Mouse (Mus musculus): ENCODE measurements around the gene Pnmal2.

The Pnmal2 gene

GRCm38 (mm10) chr7:16982859-16983568 lies 38.5 kb downstream of the Pnmal2 start, which contains the start of gene Gm42372:
Gene Gm42372, plus strand, starts transcription at chr7:16983086.
- peak; percentile 94 for DNase-seq (ENCODE audit: low spot score)

DNA sequence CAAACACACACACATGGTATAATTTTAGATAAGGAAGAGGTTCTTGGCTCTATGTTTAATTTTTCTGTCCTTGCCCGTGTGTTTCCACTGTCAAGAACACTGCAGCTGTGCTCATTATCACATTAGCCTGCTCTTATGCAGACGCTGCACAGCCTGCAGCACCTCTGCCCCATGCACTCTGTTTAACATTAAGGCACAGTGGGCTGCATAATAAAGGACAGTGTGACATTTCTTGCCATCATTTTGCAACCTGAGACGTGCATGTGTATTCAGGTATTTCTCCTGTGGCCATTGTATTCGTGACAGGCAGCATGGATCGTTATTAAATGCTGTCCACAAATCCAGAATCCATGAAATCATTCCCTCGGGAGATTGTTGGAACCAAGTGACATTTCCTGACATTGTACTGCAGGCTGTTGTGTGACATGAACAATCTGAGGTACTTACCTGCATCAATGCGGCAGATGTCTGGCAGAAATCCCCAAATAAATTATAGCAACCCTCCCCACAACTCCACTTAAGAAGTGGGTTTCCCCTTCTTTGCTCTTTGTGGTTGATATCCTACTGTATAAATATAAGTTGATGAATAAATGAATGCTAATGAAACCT lies 43.2 kb downstream of the Pnmal2 start:
- DNase-seq (ENCODE audit: low spot score), result no peak

DNA sequence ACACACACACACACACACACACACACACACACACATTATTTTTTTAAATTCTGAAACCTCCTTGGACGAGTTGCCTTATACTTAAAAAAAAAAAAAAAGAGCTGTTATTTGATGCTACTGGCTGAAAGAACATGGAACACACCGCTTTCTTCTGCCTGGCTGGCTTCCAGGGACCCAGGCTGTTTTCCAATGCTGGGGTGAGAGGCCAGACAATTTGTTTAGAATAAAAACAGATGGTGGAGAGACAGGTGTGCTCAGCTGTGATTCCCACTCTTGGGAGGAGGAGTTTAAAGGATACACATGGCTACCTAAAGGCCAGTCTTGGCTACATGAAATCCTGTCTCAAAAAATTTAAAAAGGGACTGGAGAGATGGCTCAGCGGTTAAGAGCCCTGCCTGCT lies 43.9 kb downstream of the Pnmal2 start:
- no peak for DNase-seq (ENCODE audit: low spot score)

GRCm38 (mm10) chr7:16990006-16990744 lies 45.7 kb downstream of the Pnmal2 start:
- no peak for DNase-seq (ENCODE audit: low spot score)

- peak; percentile 91 for DNase-seq (ENCODE audit: low spot score)
Measured at GRCm38 (mm10) chr7:16991681-16992450, 47.4 kb downstream of the Pnmal2 start.

DNA sequence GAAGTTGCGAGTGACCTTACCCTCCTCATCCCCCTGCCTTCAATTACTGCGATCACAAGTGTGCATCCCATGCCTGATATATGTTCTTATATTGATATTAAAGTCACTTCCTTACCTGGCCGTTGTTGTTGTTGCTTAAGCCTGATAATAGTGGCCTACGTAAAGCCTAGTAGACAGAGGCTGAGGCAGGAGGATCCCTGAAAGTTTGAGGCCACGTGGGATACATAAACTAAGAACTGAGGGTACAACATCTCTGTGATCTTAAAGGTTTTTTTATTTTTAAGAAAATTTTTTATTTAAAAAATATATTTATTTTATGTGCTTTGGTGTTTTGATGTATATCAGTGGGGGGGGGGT lies 47.9 kb downstream of the Pnmal2 start, which contains the start of gene Ccdc8:
TSS of gene Ccdc8 (plus strand) at position 258 of the 357 bp plus-strand sequence.
- DNase-seq (ENCODE audit: low spot score), result no peak

DNA sequence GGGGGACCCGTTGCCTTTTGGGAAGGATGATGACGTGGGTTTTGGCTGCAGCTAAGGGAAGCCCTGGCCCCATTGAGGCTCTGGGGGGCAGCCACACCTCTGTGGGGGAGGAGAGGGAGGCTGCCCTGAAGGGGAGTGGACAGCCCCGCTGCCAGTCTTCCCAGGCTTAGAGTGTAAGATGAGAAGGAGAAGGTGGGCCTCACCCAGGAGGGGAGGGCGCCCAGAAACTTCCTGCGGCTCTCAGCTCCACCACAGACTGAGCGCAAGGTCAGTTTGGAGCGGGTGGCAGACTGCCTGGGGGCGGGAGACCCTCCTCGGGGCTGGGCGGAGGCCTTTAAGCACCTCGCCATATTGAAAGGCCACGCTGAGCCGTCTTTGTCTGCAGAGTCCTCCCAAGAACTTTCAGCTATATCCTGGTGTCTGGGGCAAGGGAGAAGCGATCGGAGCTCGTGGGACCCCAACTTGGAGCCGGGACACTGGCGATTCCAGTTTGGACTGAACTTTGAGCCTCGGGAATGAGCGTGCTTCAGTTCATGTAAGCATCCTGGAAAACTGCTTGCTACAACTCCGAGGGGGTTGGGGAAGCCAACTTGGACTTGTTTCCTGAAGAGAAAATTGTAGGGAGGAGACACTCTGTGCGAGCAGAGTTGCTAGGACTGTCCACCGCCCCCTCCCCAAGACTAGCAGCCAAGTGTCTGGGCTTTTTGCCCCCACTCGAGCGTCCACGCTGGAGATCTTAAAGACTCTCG lies 49.3 kb downstream of the Pnmal2 start:
- DNase-seq (ENCODE audit: low spot score), result peak; percentile 92

GRCm38 (mm10) chr7:16994400-16994799 lies 49.9 kb downstream of the Pnmal2 start:
- peak; percentile 44 for DNase-seq (ENCODE audit: low spot score)

- no peak for DNase-seq (ENCODE audit: low spot score)
Measured at GRCm38 (mm10) chr7:16995345-16995744, 50.9 kb downstream of the Pnmal2 start.
